Mouse (Mus musculus) kidney, embryonic 14.5 days (tissue): ENCODE results near the gene Fndc3b. TPM values are rescaled to one million over a fixed set of nuclear protein-coding genes. Genes with fewer than 3 reads are reported as not detected.

Source experiments
- ATAC-seq: fragments of 200-750 bp; cut with Nextera tagmentation; 2 replicates; pipeline ENCODE4 v1.8.0; 2017; ENCODE audit warnings: moderate number of reproducible peaks, mild to moderate bottlenecking, moderate TSS enrichment, moderate library complexity; ENCODE audit not compliant: low FRiP score, low TSS enrichment
- H3K27ac ChIP-seq: fragments of 300-500 bp; sonication (generic); 2 replicates; pipeline ENCODE4 v1.5.1; 2014; ENCODE audit warnings: low read depth, mild to moderate bottlenecking, low read length, moderate library complexity, mixed read lengths
- H3K27me3 ChIP-seq: fragments of 300-500 bp; sonication (generic); 2 replicates; pipeline ENCODE4 v1.6.1; 2014; ENCODE audit warnings: mild to moderate bottlenecking, low read length; ENCODE audit not compliant: control insufficient read depth, insufficient read depth
- H3K36me3 ChIP-seq: fragments of 300-500 bp; sonication (generic); 2 replicates; pipeline ENCODE4 v1.6.1; 2014; ENCODE audit warnings: low read length, mixed read lengths; ENCODE audit not compliant: control insufficient read depth, insufficient read depth
- H3K4me1 ChIP-seq: fragments of 300-500 bp; sonication (generic); 2 replicates; pipeline ENCODE4 v1.6.1; 2014; ENCODE audit warnings: low read length, mixed read lengths; ENCODE audit not compliant: control insufficient read depth, insufficient read depth
- H3K4me2 ChIP-seq: fragments of 300-500 bp; sonication (generic); replicated peaks from 2 replicates; pipeline ENCODE4 v1.6.1; 2014; ENCODE audit warnings: low read depth, mild to moderate bottlenecking, low read length
- H3K4me3 ChIP-seq: fragments of 300-500 bp; sonication (generic); 2 replicates; pipeline ENCODE4 v1.5.1; 2014; ENCODE audit warnings: mild to moderate bottlenecking, low read length
- H3K9ac ChIP-seq: fragments of 300-500 bp; sonication (generic); 2 replicates; pipeline ENCODE4 v1.6.1; 2014; ENCODE audit warnings: low read depth, mild to moderate bottlenecking, low read length, moderate library complexity
- H3K9me3 ChIP-seq: fragments of 300-500 bp; sonication (generic); 2 replicates; pipeline ENCODE4 v1.6.1; 2016; ENCODE audit warnings: low read length; ENCODE audit not compliant: control insufficient read depth
- WGBS: fragments of 180-500 bp; shearing (Covaris S2); extraction: QIAGEN DNeasy Blood & Tissue Kit; methylation state at CpG from one replicate; pipeline ENCODE4 v1.1.7; 2014; 5-methylcytosine and 5-hydroxymethylcytosine counted together
- polyA plus RNA-seq: library from polyadenylated mRNA; unstranded; fragments of >200 nt; fragmentation: Nextera tagmentation; extraction: Ambion mirVana; gene quantifications from 2 replicates; pipeline ENCODE4 v1.2.1, GENCODE M21; 2014

The Fndc3b gene
- polyA plus RNA-seq, 1 experiment from 2014 or later, result 28.7 TPM

GRCm38 (mm10) chr3:27533721-27534120 lies 177.4 kb downstream of the Fndc3b start:
- peaks cover 36% of the 10 kb centered on the region for H3K36me3 ChIP-seq

GRCm38 (mm10) chr3:27531993-27532392 lies 179.1 kb downstream of the Fndc3b start:
- ATAC-seq, result no peak
- H3K27ac ChIP-seq, result no peak overlapping the region
- H3K4me3 ChIP-seq, result no peak overlapping the region
- WGBS, result 58% methylated on average over 4 of the region's 4 CpGs
- peaks cover 28% of the 10 kb centered on the region for H3K36me3 ChIP-seq
- H3K9me3 ChIP-seq, result no peaks in the 10 kb centered on the region
- H3K9ac ChIP-seq, result no peak overlapping the region
- no peaks in the 10 kb centered on the region for H3K27me3 ChIP-seq
- no peaks in the 10 kb centered on the region for H3K4me1 ChIP-seq
- no peak overlapping the region for H3K4me2 ChIP-seq

More at GRCm38 (mm10) chr3:27533721-27534120, 177.4 kb downstream of the Fndc3b start:
- Histone ChIP-seq H3K27ac (no peak overlapping the region), H3K4me2 (no peak overlapping the region), H3K4me3 (no peak overlapping the region), H3K9ac (no peak overlapping the region), H3K4me1 (no peaks in the 10 kb centered on the region), H3K27me3 (no peaks in the 10 kb centered on the region), H3K9me3 (no peaks in the 10 kb centered on the region)
- WGBS, result 72% methylated on average over 4 of the region's 4 CpGs
- no peak for ATAC-seq

- Histone ChIP-seq H3K9ac (no peak overlapping the region), H3K9me3 (no peaks in the 10 kb centered on the region), H3K27ac (no peak overlapping the region), H3K4me1 (no peaks in the 10 kb centered on the region), H3K27me3 (no peaks in the 10 kb centered on the region), H3K4me2 (no peak overlapping the region), H3K4me3 (no peak overlapping the region), H3K36me3 (peaks cover 15% of the 10 kb centered on the region; the same call in 1 of the 2 replicates)
- no peak for ATAC-seq
- 53% methylated on average over 7 of the region's 7 CpGs for WGBS
These were observed 180.7 kb downstream of the Fndc3b start for GRCm38 (mm10) chr3:27530370-27530769.

GRCm38 (mm10) chr3:27529221-27530051 lies 181.7 kb downstream of the Fndc3b start:
- Histone ChIP-seq H3K4me2 (no peak overlapping the region), H3K4me3 (no peak overlapping the region), H3K9me3 (no peaks in the 10 kb centered on the region), H3K27ac (no peak overlapping the region), H3K4me1 (no peaks in the 10 kb centered on the region), H3K9ac (no peak overlapping the region), H3K27me3 (no peaks in the 10 kb centered on the region), H3K36me3 (peaks cover 13% of the 10 kb centered on the region; the same call in 1 of the 2 replicates)
- ATAC-seq, result no peak
- WGBS, result 62% methylated on average over 14 of the region's 14 CpGs

- no peaks in the 10 kb centered on the region for H3K4me1 ChIP-seq
- no peak overlapping the region for H3K9ac ChIP-seq
- WGBS, result 92% methylated on average over 3 of the region's 3 CpGs
- H3K4me2 ChIP-seq, result no peak overlapping the region
- no peaks in the 10 kb centered on the region for H3K27me3 ChIP-seq
- H3K27ac ChIP-seq, result no peak overlapping the region
- H3K9me3 ChIP-seq, result no peaks in the 10 kb centered on the region
- ATAC-seq, result no peak
- H3K4me3 ChIP-seq, result no peak overlapping the region
- peaks cover 10% of the 10 kb centered on the region; the same call in 1 of the 2 replicates for H3K36me3 ChIP-seq
These were observed 184.1 kb downstream of the Fndc3b start for GRCm38 (mm10) chr3:27526991-27527390.

- no peak overlapping the region for H3K27ac ChIP-seq
- no peak for ATAC-seq
- 77% methylated on average over 12 of the region's 12 CpGs for WGBS
These were observed 187.8 kb downstream of the Fndc3b start for GRCm38 (mm10) chr3:27523176-27523936.

GRCm38 (mm10) chr3:27520391-27520790 lies 190.7 kb downstream of the Fndc3b start:
- Histone ChIP-seq H3K27ac (no peak overlapping the region), H3K4me2 (no peak overlapping the region), H3K9me3 (no peaks in the 10 kb centered on the region), H3K27me3 (no peaks in the 10 kb centered on the region), H3K4me3 (no peak overlapping the region), H3K4me1 (no peaks in the 10 kb centered on the region), H3K9ac (no peak overlapping the region), H3K36me3 (peaks cover 10% of the 10 kb centered on the region; the same call in 1 of the 2 replicates)
- ATAC-seq, result no peak
- 58% methylated on average over 6 of the region's 6 CpGs for WGBS

More at GRCm38 (mm10) chr3:27523176-27523936, 187.8 kb downstream of the Fndc3b start:
- Histone ChIP-seq H3K4me2 (no peak overlapping the region), H3K4me1 (no peaks in the 10 kb centered on the region), H3K36me3 (peaks cover 10% of the 10 kb centered on the region; the same call in 1 of the 2 replicates), H3K9me3 (no peaks in the 10 kb centered on the region), H3K4me3 (no peak overlapping the region), H3K9ac (no peak overlapping the region), H3K27me3 (no peaks in the 10 kb centered on the region)

- H3K9ac ChIP-seq, result no peak overlapping the region
- WGBS, result 88% methylated on average over 6 of the region's 6 CpGs
- peaks cover 10% of the 10 kb centered on the region; the same call in 1 of the 2 replicates for H3K36me3 ChIP-seq
- no peak overlapping the region for H3K4me3 ChIP-seq
- no peaks in the 10 kb centered on the region for H3K27me3 ChIP-seq
- H3K27ac ChIP-seq, result no peak overlapping the region
- H3K4me2 ChIP-seq, result no peak overlapping the region
- H3K4me1 ChIP-seq, result no peaks in the 10 kb centered on the region
- ATAC-seq, result no peak
- H3K9me3 ChIP-seq, result no peaks in the 10 kb centered on the region
These were observed 191.6 kb downstream of the Fndc3b start for GRCm38 (mm10) chr3:27519481-27519880.

GRCm38 (mm10) chr3:27518935-27519334 lies 192.2 kb downstream of the Fndc3b start:
- Histone ChIP-seq H3K27ac (no peak overlapping the region), H3K9me3 (no peaks in the 10 kb centered on the region)
- 89% methylated on average over 9 of the region's 9 CpGs for WGBS

More at GRCm38 (mm10) chr3:27518935-27519334, 192.2 kb downstream of the Fndc3b start:
- H3K4me2 ChIP-seq, result no peak overlapping the region
- H3K36me3 ChIP-seq, result peaks cover 10% of the 10 kb centered on the region; the same call in 1 of the 2 replicates
- no peak for ATAC-seq
- no peak overlapping the region for H3K4me3 ChIP-seq
- H3K4me1 ChIP-seq, result no peaks in the 10 kb centered on the region
- H3K27me3 ChIP-seq, result no peaks in the 10 kb centered on the region
- H3K9ac ChIP-seq, result no peak overlapping the region
